Mouse (Mus musculus) liver, adult 2 months (tissue): ENCODE results near the gene Ube2h. TPM values are rescaled to one million over a fixed set of nuclear protein-coding genes. Genes with fewer than 3 reads are reported as not detected.

Experiments
- DNase-seq: peaks from one replicate; pipeline ENCODE4 v3.0.0-alpha.2; 2011; ENCODE audit warnings: low read depth, low spot score; ENCODE audit errors: extremely low read depth
- H3K27ac ChIP-seq: fragments of 200-500 bp; replicated peaks from 2 replicates; pipeline ENCODE4 v1.5.1; 2012; ENCODE audit warnings: low read depth, mild to moderate bottlenecking, control low read depth, inconsistent platforms, low read length; ENCODE audit not compliant: insufficient read depth
- H3K27me3 ChIP-seq: fragments of 200-500 bp; 2 replicates; pipeline ENCODE4 v1.6.1; 2012; ENCODE audit warnings: mild to moderate bottlenecking, moderate library complexity, low read length, inconsistent platforms; ENCODE audit not compliant: control insufficient read depth, insufficient read depth
- H3K36me3 ChIP-seq: fragments of 200-500 bp; 2 replicates; pipeline ENCODE4 v1.6.1; 2012; ENCODE audit warnings: low read length, inconsistent platforms; ENCODE audit not compliant: control insufficient read depth, insufficient read depth
- H3K4me1 ChIP-seq: fragments of 200-500 bp; 2 replicates; pipeline ENCODE4 v1.6.1; 2011; ENCODE audit warnings: low read length; ENCODE audit not compliant: control insufficient read depth, insufficient read depth
- H3K4me3 ChIP-seq: fragments of 200-500 bp; 2 replicates; pipeline ENCODE4 v1.5.1; 2011; ENCODE audit warnings: low read depth, mild to moderate bottlenecking, control low read depth, low read length, moderate library complexity; ENCODE audit not compliant: insufficient read depth
- H3K79me2 ChIP-seq: fragments of 200-500 bp; 2 replicates; pipeline ENCODE4 v1.6.1; 2012; ENCODE audit warnings: inconsistent platforms, mild to moderate bottlenecking, low read length, moderate library complexity; ENCODE audit not compliant: control insufficient read depth, insufficient read depth
- H3K9ac ChIP-seq: fragments of 200-500 bp; 2 replicates; pipeline ENCODE4 v1.6.1; 2012; ENCODE audit warnings: low read depth, mild to moderate bottlenecking, control low read depth, inconsistent platforms, low read length
- CTCF ChIP-seq: fragments of 200-500 bp; IDR thresholded peaks from 2 replicates; pipeline ENCODE4 v1.5.1; 2011; ENCODE audit warnings: low read depth, low read length, control low read depth
- POLR2A ChIP-seq: fragments of 200-500 bp; IDR thresholded peaks from 2 replicates; pipeline ENCODE4 v1.6.1; 2011; ENCODE audit warnings: low read length, control low read depth; ENCODE audit not compliant: insufficient read depth; ENCODE audit errors: extremely low read depth
- WGBS: fragments of 180-500 bp; shearing (Covaris S2); methylation state at CpG from one replicate; pipeline ENCODE4 v1.1.7; 2018; 5-methylcytosine and 5-hydroxymethylcytosine counted together
- polyA plus RNA-seq: library from polyadenylated mRNA; depleted of rRNA; stranded (reverse); fragments of >200 nt; gene quantifications from 2 replicates; pipeline ENCODE4 v1.2.3, GENCODE M21; 2012; rRNA removed
- total RNA-seq: library from RNA; depleted of rRNA; stranded (reverse); fragments of >200 nt; gene quantifications from 2 replicates; pipeline ENCODE4 v1.2.3, GENCODE M21; 2014; rRNA removed

The Ube2h gene
- total and polyA plus RNA-seq, 2 experiments = 30.9 to 43.3 TPM

- Histone ChIP-seq H3K27ac (no peak overlapping the region), H3K27me3 (no peaks in the 10 kb centered on the region), H3K9ac (no peak overlapping the region), H3K79me2 (no peaks in the 10 kb centered on the region), H3K4me1 (no peaks in the 10 kb centered on the region), H3K36me3 (no peaks in the 10 kb centered on the region), H3K4me3 (no peak overlapping the region)
- 83% methylated on average over 2 of the region's 2 CpGs for WGBS
- no peak for TF ChIP-seq POLR2A
- TF ChIP-seq CTCF = no peak
- no peak for DNase-seq
These were observed 142.7 kb downstream of the Ube2h start for GRCm38 (mm10) chr6:30161618-30162017.

Other genes starting within 250 kb of the Ube2h start
- 7.2 and 8.2 TPM in 2 replicates for gene Zc3hc1, start 86.5 kb upstream of the Ube2h start, total RNA-seq
- gene Zc3hc1, start 86.5 kb upstream of the Ube2h start, polyA plus RNA-seq = 7.3 and 11.0 TPM in 2 replicates
- 18.8 and 25.0 TPM in 2 replicates for gene Klhdc10, start 97.3 kb upstream of the Ube2h start, total RNA-seq
- gene Klhdc10, start 97.3 kb upstream of the Ube2h start, polyA plus RNA-seq = 18.9 and 19.0 TPM in 2 replicates
- 9.2 and 12.0 TPM in 2 replicates for gene Tmem209, start 205.2 kb upstream of the Ube2h start, total RNA-seq
- 18.4 and 23.5 TPM in 2 replicates for gene Tmem209, start 205.2 kb upstream of the Ube2h start, polyA plus RNA-seq
- gene Ssmem1, start 205.3 kb upstream of the Ube2h start, total RNA-seq = 0.20 TPM in 1 of 2 replicates, not detected in the other
- not detected in 2 replicates for gene Ssmem1, start 205.3 kb upstream of the Ube2h start, polyA plus RNA-seq
- 6.5 and 32.6 TPM in 2 replicates for gene Cpa2, start 237.0 kb upstream of the Ube2h start, total RNA-seq
- gene Cpa2, start 237.0 kb upstream of the Ube2h start, polyA plus RNA-seq = 0.12 TPM in 1 of 2 replicates, not detected in the other